Mouse (Mus musculus): ENCODE results near the gene Zswim3.
"Not testable (repeated sequence)": the region's sequence is repeated elsewhere in the genome, so short reads cannot be mapped to it uniquely, and the experiment has no call there.

Gene Zswim3

GRCm38 (mm10) chr2:164779481-164780086 lies 25.3 kb upstream of the Zswim3 start, which contains the start of gene Tnnc2:
TSS of gene Tnnc2 (minus strand) at chr2:164779967.
- DNase-seq (ENCODE audit: extremely low spot score, low spot score): no peak

GRCm38 (mm10) chr2:164781876-164782275 lies 23.0 kb upstream of the Zswim3 start:
- no peak for DNase-seq (ENCODE audit: extremely low spot score, low spot score)

DNA sequence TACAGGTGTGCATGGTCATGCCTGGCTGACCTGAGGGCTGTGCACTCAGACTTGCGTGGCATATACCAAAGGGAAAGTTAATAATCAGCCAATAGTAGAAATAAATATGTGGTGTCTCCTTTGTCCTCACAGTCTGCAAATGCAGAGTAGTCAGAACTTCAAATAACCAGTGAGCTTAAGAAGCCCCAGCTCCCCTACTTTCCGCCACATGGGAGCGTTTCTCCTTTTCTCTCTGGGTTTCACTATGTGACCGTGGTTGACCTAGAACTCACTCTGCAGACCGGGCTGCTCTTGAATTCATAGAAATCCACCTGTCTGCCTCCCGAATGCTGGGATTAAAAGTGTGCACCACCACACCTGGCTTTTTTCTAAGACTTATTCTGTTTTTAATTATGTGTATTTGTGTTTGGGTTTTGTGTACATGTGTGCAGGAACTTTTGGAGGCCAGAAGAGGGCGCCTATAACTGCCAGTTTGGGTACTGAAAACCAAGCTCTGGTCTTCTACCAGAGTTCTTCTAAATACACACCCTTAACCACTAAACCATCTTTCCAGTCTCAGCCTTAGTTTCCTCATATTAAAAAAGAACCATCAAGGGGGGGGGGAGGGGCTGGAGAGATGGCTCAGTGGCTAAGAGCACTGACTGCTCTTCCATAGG lies 20.8 kb upstream of the Zswim3 start:
- no peak for DNase-seq (ENCODE audit: extremely low spot score, low spot score)

DNA sequence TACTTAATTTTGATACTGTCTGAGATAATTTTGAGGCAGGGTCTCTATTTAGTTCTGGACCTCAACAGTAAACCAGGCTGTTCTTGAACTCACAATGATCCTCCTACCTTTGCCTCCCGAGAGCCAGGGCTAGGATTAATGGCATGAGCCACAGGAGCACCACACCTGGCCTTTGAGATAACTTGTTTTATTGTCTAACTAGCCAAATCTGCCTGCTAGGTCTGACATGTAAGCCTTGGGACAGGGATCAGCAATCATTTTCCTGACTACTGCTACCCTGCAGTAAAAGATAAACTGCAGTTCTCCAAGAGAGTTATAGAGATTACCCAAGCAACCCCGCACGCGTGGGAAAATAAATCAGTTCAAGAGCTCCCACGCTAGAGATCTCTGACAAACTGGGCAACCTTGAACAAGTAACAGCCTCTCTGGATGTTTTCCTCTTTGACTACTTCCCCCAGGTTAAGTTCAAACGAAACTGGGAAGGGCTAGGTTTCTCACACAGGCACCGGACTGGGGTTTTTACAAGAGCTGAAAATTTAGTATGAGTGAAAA lies 20.0 kb upstream of the Zswim3 start:
- no peak for DNase-seq (ENCODE audit: extremely low spot score, low spot score)

DNA sequence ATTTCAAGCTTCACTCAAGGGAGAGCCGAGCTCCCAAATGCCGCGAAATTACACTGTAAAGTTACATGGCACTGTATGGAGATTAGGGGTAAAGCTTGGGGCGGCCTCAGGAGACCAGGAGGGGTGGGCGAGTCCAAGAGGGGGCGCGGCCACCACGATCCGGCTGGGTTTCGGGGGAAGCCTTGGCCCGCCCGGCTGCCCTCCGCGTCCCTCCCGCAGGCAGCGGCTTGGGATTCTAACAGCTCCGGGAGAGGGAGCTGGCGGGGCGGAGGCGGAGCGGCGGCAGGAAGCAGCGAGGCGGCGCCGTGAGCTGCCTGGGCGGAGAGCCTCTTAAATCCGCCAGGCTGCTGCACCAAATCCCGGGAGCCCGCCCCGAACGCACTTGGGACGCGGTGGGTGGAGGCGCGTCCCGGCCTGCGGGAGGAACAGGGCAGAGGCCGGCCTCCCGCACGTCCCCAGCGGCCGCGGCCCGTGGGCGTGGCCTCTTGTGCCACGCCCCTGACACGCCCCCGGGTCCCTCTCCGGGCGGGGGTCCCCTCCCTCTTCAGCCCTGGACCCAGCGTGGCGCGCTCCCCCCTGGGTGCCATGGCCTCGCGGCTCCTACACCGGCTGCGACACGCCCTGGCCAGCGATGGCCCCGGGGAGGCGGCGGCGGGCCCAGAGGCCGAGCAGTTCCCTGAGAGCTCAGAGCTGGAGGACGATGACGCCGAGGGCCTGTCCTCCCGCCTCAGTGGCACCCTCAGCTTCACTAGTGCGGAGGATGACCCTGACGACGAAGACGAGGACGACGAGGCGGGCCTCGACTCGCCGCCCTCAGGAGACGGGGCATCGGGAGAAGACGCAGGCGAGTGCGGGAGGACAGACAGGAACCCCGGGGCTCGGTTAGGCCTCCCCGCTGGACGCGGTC lies 19.2 kb upstream of the Zswim3 start, which contains the start of gene Snx21:
Gene Snx21 (plus strand): TSS at position 343 of the 907 bp plus-strand sequence.
- DNase-seq (ENCODE audit: extremely low spot score, low spot score): peak; percentile 91

DNA sequence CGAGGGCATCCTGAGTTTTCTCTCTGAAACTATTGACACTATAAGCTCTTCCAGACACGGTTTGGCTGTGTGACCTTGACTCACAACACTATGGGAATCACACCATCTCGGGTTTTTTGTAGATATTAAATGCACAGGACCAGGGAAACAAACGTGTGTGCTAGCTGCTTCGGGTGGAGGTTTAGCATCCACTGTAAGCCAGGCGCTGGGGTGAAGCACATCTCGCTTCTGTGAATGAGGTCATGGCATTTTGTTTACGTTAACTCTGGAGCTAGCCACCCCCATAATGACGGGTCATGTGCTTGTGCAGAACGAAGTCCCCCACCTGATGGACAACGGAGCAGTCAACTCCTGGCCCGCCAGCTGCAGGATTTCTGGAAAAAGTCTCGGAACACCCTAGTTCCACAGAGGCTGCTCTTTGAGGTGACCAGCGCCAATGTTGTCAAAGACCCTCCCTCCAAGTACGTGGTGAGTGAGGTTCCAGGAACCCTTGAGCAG lies 18.5 kb upstream of the Zswim3 start:
- no peak for DNase-seq (ENCODE audit: extremely low spot score, low spot score)

- DNase-seq (ENCODE audit: extremely low spot score, low spot score): no peak
Measured at GRCm38 (mm10) chr2:164787032-164787431, 17.9 kb upstream of the Zswim3 start.

- no peak for DNase-seq (ENCODE audit: extremely low spot score, low spot score)
Measured at GRCm38 (mm10) chr2:164787779-164788178, 17.1 kb upstream of the Zswim3 start.

DNA sequence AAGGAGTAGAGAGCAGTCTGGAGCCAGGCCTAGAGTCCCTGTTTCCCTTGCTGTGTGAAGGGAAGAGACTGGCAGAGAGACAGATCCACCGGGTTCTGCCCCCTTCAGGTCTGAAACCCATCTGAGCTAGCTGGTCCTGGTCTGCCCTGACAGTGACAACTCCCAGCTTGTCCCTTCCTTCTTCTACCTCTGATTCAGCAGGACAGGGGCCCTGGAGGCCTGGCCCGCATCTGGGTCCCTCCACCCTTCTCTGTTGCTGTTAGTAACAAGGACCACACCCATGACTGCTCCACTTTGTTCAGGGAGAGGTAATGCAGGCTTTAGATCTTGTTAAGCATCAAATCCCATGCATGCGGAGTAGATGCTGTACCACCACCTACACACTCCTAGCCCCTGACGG lies 16.5 kb upstream of the Zswim3 start:
- DNase-seq (ENCODE audit: extremely low spot score, low spot score): no peak

DNA sequence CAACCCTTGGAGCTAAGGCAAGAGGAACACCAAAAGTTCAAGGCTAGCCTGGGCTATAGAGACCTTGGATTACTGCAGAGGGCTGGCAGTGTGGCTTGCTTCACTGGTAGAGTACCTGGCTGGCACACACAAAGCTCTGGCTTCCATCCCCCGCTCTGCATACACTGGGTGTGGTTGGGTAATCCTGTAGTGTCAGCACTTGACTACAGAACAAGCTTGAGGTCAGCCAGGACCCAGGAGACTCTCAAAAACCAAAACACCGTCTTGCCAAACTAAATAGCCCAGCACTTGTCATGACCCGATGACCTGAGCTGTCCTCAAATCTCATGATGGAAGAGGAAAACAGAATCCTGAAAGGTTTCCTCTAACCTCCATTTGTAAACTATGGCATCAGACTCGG lies 14.4 kb upstream of the Zswim3 start:
- DNase-seq (ENCODE audit: extremely low spot score, low spot score): no peak

DNA sequence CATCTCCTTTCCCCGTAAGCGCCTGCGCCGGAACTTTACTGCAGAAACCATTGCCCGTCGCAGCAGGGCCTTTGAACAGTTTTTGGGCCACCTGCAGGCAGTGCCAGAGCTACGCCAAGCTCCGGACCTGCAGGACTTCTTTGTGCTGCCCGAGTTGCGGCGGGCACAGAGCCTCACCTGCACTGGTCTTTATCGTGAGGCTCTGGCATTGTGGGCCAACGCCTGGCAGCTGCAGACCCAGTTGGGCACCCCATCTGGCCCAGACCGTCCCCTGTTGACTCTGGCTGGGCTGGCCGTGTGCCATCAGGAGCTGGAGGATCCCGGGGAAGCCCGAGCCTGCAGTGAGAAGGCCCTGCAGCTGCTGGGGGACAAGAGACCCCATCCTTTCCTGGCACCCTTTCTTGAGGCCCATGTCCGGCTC lies 13.0 kb upstream of the Zswim3 start:
- no peak for DNase-seq (ENCODE audit: extremely low spot score, low spot score)

DNA sequence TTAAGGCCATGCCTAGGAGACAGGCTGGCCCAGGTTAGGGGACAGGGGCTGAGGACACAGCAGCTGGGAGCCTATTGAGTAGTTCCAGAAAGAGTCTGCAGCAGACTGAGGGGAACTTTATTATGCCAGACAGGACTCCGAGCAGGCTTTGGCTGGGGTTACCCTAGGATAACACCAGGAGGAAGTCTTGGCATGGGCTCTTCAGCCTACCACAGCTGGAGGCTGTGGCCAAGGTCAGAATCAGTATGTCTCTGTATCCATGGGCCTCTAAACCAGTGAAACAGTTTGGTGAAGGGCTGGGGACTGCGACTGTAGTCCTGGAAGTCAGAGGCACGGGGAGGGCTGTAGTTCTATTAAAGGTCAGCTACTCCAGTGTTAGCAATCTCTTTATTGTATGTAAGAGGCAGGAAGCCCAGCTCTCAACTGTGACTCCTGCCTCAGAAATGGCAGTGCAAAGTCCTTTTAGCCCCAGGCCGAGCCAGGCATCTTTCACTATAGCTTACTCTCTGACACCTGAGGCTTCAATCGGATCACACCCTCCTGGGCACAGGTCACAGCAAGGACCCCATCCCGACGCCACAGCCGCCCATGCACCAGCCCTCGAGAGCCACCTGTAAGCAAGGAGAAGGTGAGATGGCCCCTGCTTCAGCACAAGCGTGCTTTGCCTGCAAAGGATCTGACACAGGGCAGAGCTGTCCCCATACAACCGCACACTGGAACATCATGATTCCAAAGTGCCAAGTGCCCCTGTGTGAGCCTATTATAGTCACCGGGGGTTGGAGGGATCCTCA lies 12.3 kb upstream of the Zswim3 start:
- DNase-seq (ENCODE audit: extremely low spot score, low spot score): no peak

DNA sequence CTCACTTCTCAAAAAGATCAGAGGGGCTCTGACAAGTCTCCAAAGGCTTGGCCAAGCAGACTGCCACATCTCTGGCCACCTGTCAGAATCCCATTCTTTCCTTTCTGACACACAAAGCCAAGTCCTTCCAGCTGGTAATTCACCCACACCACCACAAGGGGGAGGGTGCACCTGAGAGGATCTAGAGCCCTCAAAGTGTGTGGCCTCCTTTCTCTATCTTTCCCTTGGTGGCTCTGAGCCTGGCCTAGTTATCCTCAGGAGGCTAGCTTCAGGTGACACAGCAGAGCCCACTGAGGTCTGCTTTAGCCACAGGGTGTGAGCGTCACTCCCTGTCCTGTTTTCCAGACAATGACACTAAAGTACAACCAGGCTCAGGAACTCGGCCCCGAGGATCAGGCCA lies 11.7 kb upstream of the Zswim3 start:
- peak; percentile 45 for DNase-seq (ENCODE audit: extremely low spot score, low spot score)

GRCm38 (mm10) chr2:164793772-164794171 lies 11.1 kb upstream of the Zswim3 start:
- DNase-seq (ENCODE audit: extremely low spot score, low spot score): no peak

DNA sequence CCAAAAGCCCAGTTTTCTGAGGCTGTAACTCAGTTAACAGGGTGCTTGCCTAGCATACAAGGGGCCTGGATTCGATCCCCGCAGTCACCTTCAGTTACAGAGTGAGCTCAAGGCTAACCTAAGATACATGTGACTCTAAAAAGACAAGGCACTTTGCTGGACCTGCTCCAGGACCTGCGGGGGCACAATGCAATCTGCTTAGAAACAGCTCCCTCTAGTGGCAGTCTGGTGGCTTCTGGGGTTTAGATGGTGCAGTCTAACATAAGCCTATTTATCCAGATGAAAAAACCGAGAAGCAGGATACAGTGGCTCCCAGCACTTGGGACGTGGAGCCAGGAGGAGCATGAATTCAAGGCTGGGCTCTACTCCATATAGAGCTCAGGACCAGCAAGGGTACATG lies 10.6 kb upstream of the Zswim3 start:
- peak; percentile 69 for DNase-seq (ENCODE audit: extremely low spot score, low spot score)

DNA sequence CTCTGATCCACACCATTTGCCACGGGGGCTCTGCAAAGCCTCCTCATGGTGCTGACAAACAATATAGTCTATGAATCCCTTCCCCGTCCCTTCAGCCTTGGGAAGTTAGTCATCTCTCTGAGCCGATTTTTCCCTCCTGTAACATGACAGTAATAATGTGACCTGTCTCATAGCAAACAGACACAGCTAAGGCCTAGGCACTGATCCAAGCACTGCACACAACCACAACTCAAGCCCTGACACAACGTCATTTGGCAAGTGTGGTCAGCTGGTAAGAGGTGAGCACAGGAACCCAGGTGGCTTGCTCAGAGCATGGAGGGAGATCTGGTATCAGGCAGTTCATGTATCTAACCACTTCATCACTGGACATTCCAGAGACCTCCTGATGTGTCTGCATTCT lies 9.0 kb upstream of the Zswim3 start:
- DNase-seq (ENCODE audit: extremely low spot score, low spot score): no peak

DNA sequence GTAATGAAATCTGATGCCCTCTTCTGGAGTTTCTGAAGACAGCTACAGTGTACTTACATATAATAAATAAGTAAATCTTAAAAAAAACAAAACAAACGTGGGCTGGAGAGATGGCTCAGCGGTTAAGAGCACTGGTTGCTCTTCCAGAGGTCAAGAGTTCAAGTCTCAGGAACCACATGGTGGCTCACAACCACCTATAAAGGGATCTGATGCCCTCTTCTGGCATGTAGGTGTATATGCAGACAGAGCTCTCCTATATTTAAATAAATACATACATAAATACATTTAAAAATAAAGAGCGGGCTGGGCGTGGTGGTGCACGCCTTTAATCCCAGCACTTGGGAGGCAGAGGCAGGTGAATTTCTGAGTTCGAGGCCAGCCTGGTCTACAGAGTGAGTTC lies 6.3 kb upstream of the Zswim3 start:
- DNase-seq (ENCODE audit: extremely low spot score, low spot score): not testable (repeated sequence)

GRCm38 (mm10) chr2:164800252-164801004 lies 4.5 kb upstream of the Zswim3 start:
- DNase-seq (ENCODE audit: extremely low spot score, low spot score): no peak

DNA sequence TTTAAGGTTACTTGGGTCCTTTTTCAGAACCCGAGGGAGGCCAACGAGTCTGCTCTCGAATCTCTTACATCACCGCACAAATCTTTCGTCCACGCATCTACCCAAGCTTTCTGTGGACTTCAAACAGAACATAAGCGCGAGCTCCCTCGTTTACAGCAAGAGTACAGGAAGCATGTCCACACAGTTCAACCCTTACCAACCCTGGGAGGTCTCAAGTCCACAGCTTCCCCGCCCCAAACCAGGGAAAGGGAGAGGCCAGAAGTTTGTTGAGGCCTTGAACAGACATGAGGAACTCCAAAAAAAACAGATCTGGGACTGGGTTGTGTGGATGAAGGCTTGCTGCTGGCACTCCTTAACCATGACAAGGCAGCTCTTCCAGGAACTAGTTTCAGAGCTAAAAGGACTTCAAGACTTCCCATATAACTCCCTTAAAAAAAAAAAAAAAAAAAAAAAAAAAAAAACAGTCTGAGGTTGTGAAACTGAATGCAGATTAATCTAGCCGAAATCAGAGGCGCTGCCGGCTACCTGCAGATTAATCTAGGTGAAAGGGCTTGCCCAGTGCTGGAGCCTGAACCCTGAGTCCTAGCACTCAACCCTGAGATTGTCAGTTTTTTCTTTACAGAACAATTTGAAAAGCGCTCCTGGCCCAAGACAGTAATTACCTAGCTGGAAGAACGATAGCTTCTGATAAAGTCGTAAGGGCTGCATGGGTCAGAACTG lies 1.5 kb upstream of the Zswim3 start:
- no peak for DNase-seq (ENCODE audit: extremely low spot score, low spot score)

All from neural tube, embryonic 10.5 days (tissue).